Mouse (Mus musculus) granulocyte monocyte progenitor cell, adult 5-6 weeks (primary cell): ENCODE measurements around the gene Mpv17l2. TPM values are rescaled to one million over a fixed set of nuclear protein-coding genes. Genes with fewer than 3 reads are reported as not detected.

Experiments used
- ATAC-seq: replicated peaks from 2 replicates; pipeline ENCODE4 v1.8.0; 2016; ENCODE audit warnings: mild to moderate bottlenecking, moderate TSS enrichment, inconsistent platforms; ENCODE audit not compliant: poor library complexity, severe bottlenecking
- total RNA-seq, 2 experiments: library from RNA; stranded (forward) in 1 of 2; stranded (reverse) in 1 of 2; fragments of 200-712, 200-1000 nt in 1 of 2; fragments of >200 nt in 1 of 2; fragmentation: Nextera tagmentation in 1 of 2; gene quantifications; 2 replicates each; pipeline ENCODE4 v1.2.3; 2014 to 2017

Gene Mpv17l2
- total RNA-seq, 2 experiments from 2014 or later, result 9.0 to 41.1 TPM

GRCm38 (mm10) chr8:70791975-70792691 is 31.4 kb upstream of the Mpv17l2 start:
- peak; percentile 64 for ATAC-seq

- peak; percentile 76 for ATAC-seq
Measured at GRCm38 (mm10) chr8:70791294-70791701, 30.6 kb upstream of the Mpv17l2 start.

GRCm38 (mm10) chr8:70790846-70791245 is 30.1 kb upstream of the Mpv17l2 start:
- no peak for ATAC-seq

- ATAC-seq, result no peak
Measured at GRCm38 (mm10) chr8:70789046-70789445, 28.3 kb upstream of the Mpv17l2 start.

- ATAC-seq, result no peak
Measured at GRCm38 (mm10) chr8:70787941-70788667, 27.4 kb upstream of the Mpv17l2 start.

GRCm38 (mm10) chr8:70787051-70787445 is 26.3 kb upstream of the Mpv17l2 start:
- no peak for ATAC-seq

- no peak for ATAC-seq
Measured at GRCm38 (mm10) chr8:70786291-70787050, 25.7 kb upstream of the Mpv17l2 start.

GRCm38 (mm10) chr8:70780093-70780492 is 19.3 kb upstream of the Mpv17l2 start:
- ATAC-seq, result no peak

GRCm38 (mm10) chr8:70776496-70777444 is 16.0 kb upstream of the Mpv17l2 start, which contains the start of gene Pik3r2:
TSS of gene Pik3r2 (minus strand) at chr8:70776713.
- peak; percentile 83 for ATAC-seq

GRCm38 (mm10) chr8:70775851-70776495 is 15.2 kb upstream of the Mpv17l2 start:
- ATAC-seq, result no peak

- ATAC-seq, result no peak
Measured at GRCm38 (mm10) chr8:70775227-70775626, 14.5 kb upstream of the Mpv17l2 start.

- no peak for ATAC-seq
Measured at GRCm38 (mm10) chr8:70774740-70775139, 14.0 kb upstream of the Mpv17l2 start.

GRCm38 (mm10) chr8:70773833-70774232 is 13.1 kb upstream of the Mpv17l2 start:
- ATAC-seq, result no peak

GRCm38 (mm10) chr8:70773410-70773809 is 12.7 kb upstream of the Mpv17l2 start:
- no peak for ATAC-seq

- ATAC-seq, result no peak
Measured at GRCm38 (mm10) chr8:70772890-70773289, 12.1 kb upstream of the Mpv17l2 start.

- no peak for ATAC-seq
Measured at GRCm38 (mm10) chr8:70772075-70772474, 11.3 kb upstream of the Mpv17l2 start.

GRCm38 (mm10) chr8:70771217-70771616 is 10.5 kb upstream of the Mpv17l2 start:
- no peak for ATAC-seq

- ATAC-seq, result no peak
Measured at GRCm38 (mm10) chr8:70770748-70771147, 10.0 kb upstream of the Mpv17l2 start.

GRCm38 (mm10) chr8:70769858-70770257 is 9.1 kb upstream of the Mpv17l2 start:
- ATAC-seq, result no peak
